Comparison of ENCODE assay signal across 8 mouse cellular contexts in genomic region chr2:113847678-113848244, GRCm38 (mm10). TPM values are rescaled to one million over a fixed set of nuclear protein-coding genes. Genes with fewer than 3 reads are reported as not detected.
DNase-seq lines count a peak whose midpoint lies in the region; ATAC-seq and TF ChIP-seq lines count a peak whose summit lies in the region.

No protein-coding gene starts in this region.

- peaks cover 21% of the 10 kb centered on the region for H3K4me1 ChIP-seq in heart, embryonic 12.5 days (replicated peaks)
- H3K4me1 ChIP-seq in CH12.LX (ENCODE audit: control insufficient read depth in 1 of 2, insufficient read depth in 2 of 2), result peaks cover 3 to 44% of the 10 kb centered on the region in 2 experiments; a peak in 2 of 4 replicates
- peaks cover 7% of the 10 kb centered on the region; the same call in 1 of the 2 replicates for H3K4me1 ChIP-seq in embryonic facial prominence, embryonic 14.5 days (ENCODE audit: control insufficient read depth, insufficient read depth, low read length)
- H3K4me1 ChIP-seq in kidney, embryonic 14.5 days (ENCODE audit: control insufficient read depth, insufficient read depth, low read length), result peaks cover 18% of the 10 kb centered on the region
- peaks cover 12% of the 10 kb centered on the region; the same call in 1 of the 2 replicates for H3K4me1 ChIP-seq in midbrain, embryonic 14.5 days (ENCODE audit: control insufficient read depth, insufficient read depth, low read length)

- dilution Hi-C loops in CH12.LX (cut with MboI; ENCODE audit: extremely low pct_ligation_motif_present, extremely low pct_unique_long_range_greater_than_20kb, low sequenced_read_pairs), result no loop called here

- TF ChIP-seq RAD21 in CH12.LX (IDR thresholded peaks at IDR 0.05; ENCODE audit: low read depth, low read length), result no peak

- TF ChIP-seq POLR2A in CH12.LX (IDR thresholded peaks at IDR 0.05; ENCODE audit: low read depth, low read length), result no peak

- peak overlapping the region; percentile 81 for H3K27ac ChIP-seq in heart, embryonic 12.5 days (ENCODE audit: poor library complexity, severe bottlenecking)
- H3K27ac ChIP-seq in CH12.LX (ENCODE audit: insufficient read depth, low read depth), result peak overlapping the region; percentile 80
- peak overlapping the region; percentile 76; the same call in 1 of the 2 replicates for H3K27ac ChIP-seq in embryonic facial prominence, embryonic 14.5 days (replicated peaks; ENCODE audit: low read depth, low read length)
- H3K27ac ChIP-seq in kidney, embryonic 14.5 days (ENCODE audit: low read depth, low read length), result peak overlapping the region; percentile 89
- H3K27ac ChIP-seq in midbrain, embryonic 14.5 days (replicated peaks; ENCODE audit: low read depth, low read length), result no peak overlapping the region

- WGBS in heart, embryonic 12.5 days, result under 1% methylated on average over 24 of the region's 24 CpGs
- under 1% methylated on average over 24 of the region's 24 CpGs for WGBS in embryonic facial prominence, embryonic 14.5 days
- under 1% methylated on average over 24 of the region's 24 CpGs for WGBS in kidney, embryonic 14.5 days
- 2% methylated on average over 24 of the region's 24 CpGs for WGBS in midbrain, embryonic 14.5 days

- peak overlapping the region; percentile 95 for H3K4me3 ChIP-seq in heart, embryonic 12.5 days
- peak overlapping the region; percentile 84 to 94 (median 88) for H3K4me3 ChIP-seq in CH12.LX (replicated peaks in 1 of 3; ENCODE audit: low read depth in 2 of 3, low read length in 2 of 3, poor library complexity in 1 of 3)
- H3K4me3 ChIP-seq in embryonic facial prominence, embryonic 14.5 days (ENCODE audit: low read depth, low read length), result peak overlapping the region; percentile 83
- peak overlapping the region; percentile 85 for H3K4me3 ChIP-seq in kidney, embryonic 14.5 days (ENCODE audit: low read length)
- H3K4me3 ChIP-seq in midbrain, embryonic 14.5 days (replicated peaks; ENCODE audit: low read depth, low read length), result peak overlapping the region; percentile 62

- H3K9ac ChIP-seq in heart, embryonic 12.5 days, result peak overlapping the region; percentile 89
- peak overlapping the region; percentile 87 for H3K9ac ChIP-seq in CH12.LX (ENCODE audit: insufficient read depth, low read depth)
- peak overlapping the region; percentile 79 for H3K9ac ChIP-seq in embryonic facial prominence, embryonic 14.5 days (ENCODE audit: low read depth, low read length)
- H3K9ac ChIP-seq in kidney, embryonic 14.5 days (ENCODE audit: low read depth, low read length), result peak overlapping the region; percentile 84
- peak overlapping the region; percentile 50; the same call in 1 of the 2 replicates for H3K9ac ChIP-seq in midbrain, embryonic 14.5 days (replicated peaks; ENCODE audit: low read length)

- no peak for TF ChIP-seq CTCF in CH12.LX (conservative IDR thresholded peaks at IDR 0.05 in 1 of 2, IDR thresholded peaks at IDR 0.05 in 1 of 2; ENCODE audit: low read depth in 2 of 2, low read length in 2 of 2)

- H3K27me3 ChIP-seq in heart, embryonic 12.5 days (replicated peaks), result no peaks in the 10 kb centered on the region
- no peaks in the 10 kb centered on the region for H3K27me3 ChIP-seq in CH12.LX (replicated peaks)
- H3K27me3 ChIP-seq in embryonic facial prominence, embryonic 14.5 days (replicated peaks; ENCODE audit: control insufficient read depth, insufficient read depth, low read length), result no peaks in the 10 kb centered on the region
- H3K27me3 ChIP-seq in kidney, embryonic 14.5 days (ENCODE audit: control insufficient read depth, insufficient read depth, low read length), result no peaks in the 10 kb centered on the region
- H3K27me3 ChIP-seq in midbrain, embryonic 14.5 days (ENCODE audit: control insufficient read depth, insufficient read depth, low read length), result no peaks in the 10 kb centered on the region

- ATAC-seq in heart, embryonic 12.5 days (ENCODE audit: insufficient number of reproducible peaks, low FRiP score), result 0 out of 2 replicates have a peak, but pooled peaks have one; percentile 9
- ATAC-seq in embryonic facial prominence, embryonic 14.5 days (ENCODE audit: low read depth), result no peak; the same call in 1 of the 2 replicates
- peak; percentile 32; the same call in 1 of the 2 replicates for ATAC-seq in kidney, embryonic 14.5 days (ENCODE audit: low FRiP score, low TSS enrichment)
- ATAC-seq in midbrain, embryonic 14.5 days (ENCODE audit: low FRiP score, low TSS enrichment), result no peak

- DNase-seq in heart, adult 18-20 months, result no peak
- DNase-seq in CH12.LX (ENCODE audit: extremely low read depth), result no peak
- DNase-seq in embryonic facial prominence, embryonic 14.5 days (ENCODE audit: low spot score), result no peak
- DNase-seq in midbrain, embryonic 14.5 days, result no peak
- DNase-seq in ovary, postnatal 10 days (ENCODE audit: low spot score), result no peak
- no peak for DNase-seq in yolk sac, embryonic 10.5 days (ENCODE audit: low spot score)

- peaks cover 24% of the 10 kb centered on the region for H3K36me3 ChIP-seq in heart, embryonic 12.5 days
- H3K36me3 ChIP-seq in CH12.LX (replicated peaks in 1 of 2; ENCODE audit: control insufficient read depth in 1 of 2, insufficient read depth in 1 of 2, low read length in 1 of 2), result peaks cover 18 to 36% of the 10 kb centered on the region in 2 experiments
- peaks cover 21% of the 10 kb centered on the region; the same call in 1 of the 2 replicates for H3K36me3 ChIP-seq in embryonic facial prominence, embryonic 14.5 days (ENCODE audit: control insufficient read depth, insufficient read depth, low read length)
- H3K36me3 ChIP-seq in kidney, embryonic 14.5 days (ENCODE audit: control insufficient read depth, insufficient read depth, low read length), result peaks cover 18% of the 10 kb centered on the region
- H3K36me3 ChIP-seq in midbrain, embryonic 14.5 days (ENCODE audit: control insufficient read depth, insufficient read depth, low read length), result no peaks in the 10 kb centered on the region

- no peaks in the 10 kb centered on the region for H3K9me3 ChIP-seq in heart, embryonic 12.5 days (replicated peaks)
- no peaks in the 10 kb centered on the region for H3K9me3 ChIP-seq in CH12.LX (replicated peaks; ENCODE audit: low read length)
- no peaks in the 10 kb centered on the region for H3K9me3 ChIP-seq in embryonic facial prominence, embryonic 14.5 days (ENCODE audit: control insufficient read depth, low read length)
- no peaks in the 10 kb centered on the region for H3K9me3 ChIP-seq in kidney, embryonic 14.5 days (ENCODE audit: control insufficient read depth, low read length)
- H3K9me3 ChIP-seq in midbrain, embryonic 14.5 days (ENCODE audit: control insufficient read depth, low read length), result no peaks in the 10 kb centered on the region

- no peak for TF ChIP-seq EP300 in CH12.LX (IDR thresholded peaks at IDR 0.05; ENCODE audit: low read length)

- in situ Hi-C loops in CH12.LX (cut with MboI; ENCODE audit: low pct_ligation_motif_present, low pct_unique_long_range_greater_than_20kb, low sequenced_read_pairs), result no loop called here

- peak overlapping the region; percentile 75 for H3K4me2 ChIP-seq in heart, embryonic 12.5 days
- peak overlapping the region; percentile 87 for H3K4me2 ChIP-seq in CH12.LX (ENCODE audit: insufficient read depth, low read depth, poor library complexity, severe bottlenecking)
- H3K4me2 ChIP-seq in embryonic facial prominence, embryonic 14.5 days (ENCODE audit: low read depth, low read length), result peak overlapping the region; percentile 84
- peak overlapping the region; percentile 75 for H3K4me2 ChIP-seq in kidney, embryonic 14.5 days (replicated peaks; ENCODE audit: low read depth, low read length)
- H3K4me2 ChIP-seq in midbrain, embryonic 14.5 days (ENCODE audit: low read length), result peak overlapping the region; percentile 92

- H3K79me2 ChIP-seq in CH12.LX (replicated peaks; ENCODE audit: control insufficient read depth, extremely low read depth, insufficient read depth, poor library complexity, severe bottlenecking), result peaks cover 50% of the 10 kb centered on the region

TF ChIP-seq in CH12.LX, 34 proteins besides CTCF, POLR2A, EP300 and RAD21 (continues in another document):
- TF ChIP-seq CHD2 (IDR thresholded peaks at IDR 0.05; ENCODE audit: low read length), result peak; percentile 45; the same call in 1 of the 2 replicates
- no peak; the same call in 1 of the 2 replicates for TF ChIP-seq CHD1 (IDR thresholded peaks at IDR 0.05; ENCODE audit: low read depth, low read length)
- no peak; the same call in 1 of the 2 replicates for TF ChIP-seq SIN3A (IDR thresholded peaks at IDR 0.05; ENCODE audit: low read length)
- no peak for TF ChIP-seq USF2 (conservative IDR thresholded peaks at IDR 0.05; ENCODE audit: low read depth, low read length)
- TF ChIP-seq PAX5 (IDR thresholded peaks at IDR 0.05; ENCODE audit: low read length), result no peak
- no peak for TF ChIP-seq ELF1 (IDR thresholded peaks at IDR 0.05; ENCODE audit: low read depth, low read length)
- TF ChIP-seq MXI1 (IDR thresholded peaks at IDR 0.05; ENCODE audit: low read depth, low read length), result peak; percentile 84; the same call in 1 of the 2 replicates
- no peak for TF ChIP-seq ZKSCAN1 (IDR thresholded peaks at IDR 0.05; ENCODE audit: borderline replicate concordance, low read depth, low read length)
- no peak for TF ChIP-seq TBP (conservative IDR thresholded peaks at IDR 0.05; ENCODE audit: low read depth, low read length)
- peak; percentile 82 for TF ChIP-seq MYC (IDR thresholded peaks at IDR 0.05; ENCODE audit: low read depth, low read length)
- TF ChIP-seq IRF4 (IDR thresholded peaks at IDR 0.05; ENCODE audit: low read depth, low read length), result no peak

RNA-seq across cellular contexts. Expression of gene Arhgap11a, which starts 0.7 kb away (rescaled TPM):
- polyA plus RNA-seq in heart, embryonic 12.5 days (2016; fragmentation: Nextera tagmentation; extraction: Ambion mirVana), result 38.1 and 38.5 TPM in 2 replicates
- total RNA-seq in heart, adult 18-20 months (2021), result 1 to 10 TPM; 1.4 to 2.0 TPM
- total RNA-seq in CH12.LX (2012; rRNA removed) (22.3 and 22.5 TPM in 2 replicates), CH12.LX (2014; rRNA removed) (21.6 and 22.4 TPM in 2 replicates)
- 68.9 and 74.0 TPM in 2 replicates for polyA plus RNA-seq in CH12.LX (2012; ENCODE audit: insufficient read length, low read depth)
- polyA plus RNA-seq in embryonic facial prominence, embryonic 14.5 days (2014; fragmentation: Nextera tagmentation; extraction: Ambion mirVana), result 4.1 and 4.2 TPM in 2 replicates
- 6.4 and 7.1 TPM in 2 replicates for polyA plus RNA-seq in kidney, embryonic 14.5 days (2014; fragmentation: Nextera tagmentation; extraction: Ambion mirVana)
- 1.4 and 2.0 TPM in 2 replicates for polyA plus RNA-seq in midbrain, embryonic 14.5 days (2014; fragmentation: Nextera tagmentation; extraction: Ambion mirVana)

RNA-seq across cellular contexts. Expression of gene Scg5, which starts 18.8 kb away (rescaled TPM):
- 0.36 and 1.1 TPM in 2 replicates for polyA plus RNA-seq in heart, embryonic 12.5 days (2016; fragmentation: Nextera tagmentation; extraction: Ambion mirVana)
- under 1 TPM in 1 of 2 experiments, not detected in 1; 0.31 TPM for total RNA-seq in heart, adult 18-20 months (2021)
- total RNA-seq in CH12.LX (2012; rRNA removed), result 0.25 TPM in 1 of 2 replicates, not detected in the other
- total RNA-seq in CH12.LX (2014; rRNA removed), result not detected in 2 replicates
- not detected in 2 replicates for polyA plus RNA-seq in CH12.LX (2012; ENCODE audit: insufficient read length, low read depth)
- polyA plus RNA-seq in embryonic facial prominence, embryonic 14.5 days (2014; fragmentation: Nextera tagmentation; extraction: Ambion mirVana), result 8.6 and 9.4 TPM in 2 replicates
- polyA plus RNA-seq in kidney, embryonic 14.5 days (2014; fragmentation: Nextera tagmentation; extraction: Ambion mirVana), result 5.2 and 6.8 TPM in 2 replicates
- polyA plus RNA-seq in midbrain, embryonic 14.5 days (2014; fragmentation: Nextera tagmentation; extraction: Ambion mirVana), result 251 and 296 TPM in 2 replicates

Comparison
In these comparisons a context has a peak if more than half of its experiments do, and no peak if none do; other contexts are left out.
1. ATAC-seq: peak in heart, embryonic 12.5 days (single experiment) and kidney, embryonic 14.5 days (single experiment); none in embryonic facial prominence, embryonic 14.5 days (single experiment) and midbrain, embryonic 14.5 days (single experiment).
2. RNA of gene Scg5, which starts 18.8 kb away (polyA plus RNA-seq): 251 to 296 TPM in midbrain, embryonic 14.5 days; 8.6 to 9.4 TPM in embryonic facial prominence, embryonic 14.5 days, 5.2 to 6.8 TPM in kidney, embryonic 14.5 days, 0.36 to 1.1 TPM in heart, embryonic 12.5 days and not detected in CH12.LX; every median in the first group is over 10 times any median in the second.
3. Peak in every context shown above with its lines, with median percentiles within 50 percentile points of each other: H3K4me2 ChIP-seq, H3K4me3 ChIP-seq and H3K9ac ChIP-seq.